In genomic region chr7:109781087-109781469, GRCm38 (mm10) we compare ENCODE assay signal across 10 mouse cellular contexts. TPM values are rescaled to one million over a fixed set of nuclear protein-coding genes. Genes with fewer than 3 reads are reported as not detected.
A peak's percentile ranks its signal among the peaks of the same experiment; 100 is the strongest.
DNase-seq lines count a peak whose midpoint lies in the region; ATAC-seq and TF ChIP-seq lines count a peak whose summit lies in the region.
"Had no signal": no experiment of that assay in that cellular context is flagged by ENCODE, and none has a peak within 500 bp of the region (broad histone marks: within the 10 kb centered on the region; RNA-seq: fewer than 3 reads in every experiment).

No protein-coding gene starts in this region.

- TF ChIP-seq POLR2A in small intestine, adult 2 months (IDR thresholded peaks at IDR 0.05; ENCODE audit: low read depth, low read length), result no peak

- no peaks in the 10 kb centered on the region for H3K9me3 ChIP-seq in heart, embryonic 13.5 days
- peaks cover 9% of the 10 kb centered on the region for H3K9me3 ChIP-seq in G1E (replicated peaks)
- no peaks in the 10 kb centered on the region for H3K9me3 ChIP-seq in forebrain, embryonic 11.5 days (ENCODE audit: control insufficient read depth, low read length)

- H3K27ac ChIP-seq in heart, embryonic 13.5 days (replicated peaks), result no peak overlapping the region
- no peak overlapping the region for H3K27ac ChIP-seq in forebrain, embryonic 11.5 days (ENCODE audit: low read depth, low read length)
- no peak overlapping the region for H3K27ac ChIP-seq in small intestine, adult 2 months (ENCODE audit: insufficient read depth, low read depth, low read length)
- H3K27ac ChIP-seq: macrophage had no signal

- no peak for DNase-seq in heart, postnatal 4 days
- DNase-seq in G1E (ENCODE audit: low spot score) (no peak), liver (peak; percentile 72), MN1 (ENCODE audit: low spot score) (no peak)
- no peak for DNase-seq in forebrain, embryonic 11.5 days (ENCODE audit: low spot score)
- no peak for DNase-seq in ovary, postnatal 10 days (ENCODE audit: low spot score)

- H3K36me3 ChIP-seq in heart, embryonic 13.5 days, result no peaks in the 10 kb centered on the region
- H3K36me3 ChIP-seq in G1E (replicated peaks), result no peaks in the 10 kb centered on the region
- no peaks in the 10 kb centered on the region for H3K36me3 ChIP-seq in forebrain, embryonic 11.5 days (ENCODE audit: control insufficient read depth, insufficient read depth, low read length)
- no peaks in the 10 kb centered on the region for H3K36me3 ChIP-seq in small intestine, adult 2 months (ENCODE audit: control insufficient read depth, insufficient read depth, low read length)

- H3K27me3 ChIP-seq in heart, embryonic 13.5 days (replicated peaks), result peaks cover 73% of the 10 kb centered on the region
- peaks cover 16% of the 10 kb centered on the region for H3K27me3 ChIP-seq in G1E (ENCODE audit: insufficient read depth, low read length)
- peaks cover 39% of the 10 kb centered on the region for H3K27me3 ChIP-seq in forebrain, embryonic 11.5 days (ENCODE audit: control insufficient read depth, insufficient read depth, low read length)
- peaks cover 22% of the 10 kb centered on the region for H3K27me3 ChIP-seq in small intestine, adult 2 months (ENCODE audit: control insufficient read depth, insufficient read depth, low read length)

- peak overlapping the region; percentile 95 for H3K4me2 ChIP-seq in heart, embryonic 13.5 days
- peak overlapping the region; percentile 95 for H3K4me2 ChIP-seq in forebrain, embryonic 11.5 days (ENCODE audit: low read depth, low read length, severe bottlenecking)

- peak overlapping the region; percentile 62 for H3K9ac ChIP-seq in heart, embryonic 13.5 days
- peak overlapping the region; percentile 43 for H3K9ac ChIP-seq in forebrain, embryonic 11.5 days (ENCODE audit: low read length)

- peaks cover 22% of the 10 kb centered on the region for H3K4me1 ChIP-seq in heart, embryonic 13.5 days
- peaks cover 18% of the 10 kb centered on the region for H3K4me1 ChIP-seq in G1E (ENCODE audit: insufficient read depth, low read depth, low read length)
- H3K4me1 ChIP-seq in forebrain, embryonic 11.5 days (replicated peaks; ENCODE audit: control insufficient read depth, insufficient read depth, low read length), result peaks cover 4% of the 10 kb centered on the region; the same call in 1 of the 2 replicates
- H3K4me1 ChIP-seq in small intestine, adult 2 months (ENCODE audit: control insufficient read depth, insufficient read depth, insufficient read length, low read length), result peaks cover 9% of the 10 kb centered on the region

- ATAC-seq in heart, embryonic 13.5 days (ENCODE audit: extremely low read depth, insufficient number of reproducible peaks, low FRiP score, low TSS enrichment), result peak; percentile 59; the same call in 1 of the 2 replicates
- ATAC-seq in G1E (ENCODE audit: extremely low read depth, insufficient number of reproducible peaks, low FRiP score, poor library complexity, severe bottlenecking), result no peak
- ATAC-seq in forebrain, embryonic 11.5 days (replicated peaks; ENCODE audit: low FRiP score), result no peak; the same call in 1 of the 2 replicates

- H3K4me3 ChIP-seq in heart, embryonic 13.5 days, result peak overlapping the region; percentile 58
- peak overlapping the region; percentile 65; the same call in 1 of the 2 replicates for H3K4me3 ChIP-seq in G1E (ENCODE audit: low read depth, low read length)
- peak overlapping the region; percentile 44 for H3K4me3 ChIP-seq in forebrain, embryonic 11.5 days (ENCODE audit: low read depth, low read length)
- H3K4me3 ChIP-seq in small intestine, adult 2 months (ENCODE audit: low read depth, low read length), result peak overlapping the region; percentile 54

- WGBS in heart, embryonic 13.5 days, result under 1% methylated on average over 24 of the region's 24 CpGs
- WGBS in forebrain, embryonic 11.5 days, result 1% methylated on average over 24 of the region's 24 CpGs
- WGBS in small intestine, adult 2 months, result under 1% methylated on average over 24 of the region's 24 CpGs

- TF ChIP-seq CTCF in G1E (IDR thresholded peaks at IDR 0.05; ENCODE audit: low read depth, low read length), result no peak
- TF ChIP-seq CTCF in small intestine, adult 2 months (IDR thresholded peaks at IDR 0.05; ENCODE audit: extremely low read depth, insufficient read length, insufficient replicate concordance, low read depth, low read length), result no peak

RNA-seq across cellular contexts. Expression of gene Nrip3, which starts 0.7 kb away (rescaled TPM):
- polyA plus RNA-seq in heart, embryonic 13.5 days (2015; fragmentation: Nextera tagmentation; extraction: Ambion mirVana), result 0.33 and 0.46 TPM in 2 replicates
- total RNA-seq in heart, postnatal 4 days (2021), result under 1 TPM; 0.54 to 0.55 TPM
- total RNA-seq in G1E (2014; fragmentation: Nextera tagmentation) (not detected in 2 replicates), G1E (2017) (0.52 and 0.55 TPM in 2 replicates)
- polyA plus RNA-seq in G1E (2012), result not detected in 2 replicates
- polyA plus RNA-seq in forebrain, embryonic 11.5 days (2014; fragmentation: Nextera tagmentation; extraction: Ambion mirVana), result 0.83 and 0.87 TPM in 2 replicates
- 0.04 and 1.1 TPM in 2 replicates for polyA plus RNA-seq in small intestine, adult 2 months (2012; rRNA removed)
- total RNA-seq: MEL had no signal
- polyA plus RNA-seq: macrophage had no signal

RNA-seq across cellular contexts. Expression of gene Tmem9b, which starts 28.4 kb away (rescaled TPM):
- polyA plus RNA-seq in heart, embryonic 13.5 days (2015; fragmentation: Nextera tagmentation; extraction: Ambion mirVana), result 53.9 and 56.6 TPM in 2 replicates
- total RNA-seq in heart, postnatal 4 days (2021), result 10 to 100 TPM; 33.8 to 35.8 TPM
- 70.7 and 77.9 TPM in 2 replicates for total RNA-seq in G1E (2014; fragmentation: Nextera tagmentation)
- 88.0 and 88.6 TPM in 2 replicates for total RNA-seq in G1E (2017)
- 4.9 and 7.7 TPM in 2 replicates for polyA plus RNA-seq in G1E (2012)
- 45.7 and 47.1 TPM in 2 replicates for polyA plus RNA-seq in forebrain, embryonic 11.5 days (2014; fragmentation: Nextera tagmentation; extraction: Ambion mirVana)
- polyA plus RNA-seq in small intestine, adult 2 months (2012; rRNA removed), result 26.4 and 53.9 TPM in 2 replicates

RNA-seq across cellular contexts. Expression of gene Ascl3, which starts 49.6 kb away (rescaled TPM):
- not detected in 2 replicates for polyA plus RNA-seq in heart, embryonic 13.5 days (2015; fragmentation: Nextera tagmentation; extraction: Ambion mirVana)
- total RNA-seq in heart, postnatal 4 days (2021), result not detected
- total RNA-seq in G1E (2014; fragmentation: Nextera tagmentation) (not detected in 2 replicates), G1E (2017) (not detected in 2 replicates)
- not detected in 2 replicates for polyA plus RNA-seq in G1E (2012)
- 0.28 TPM in 1 of 2 replicates, not detected in the other for polyA plus RNA-seq in forebrain, embryonic 11.5 days (2014; fragmentation: Nextera tagmentation; extraction: Ambion mirVana)
- 0.27 and 1.0 TPM in 2 replicates for polyA plus RNA-seq in small intestine, adult 2 months (2012; rRNA removed)
- total RNA-seq: MEL had no signal
- polyA plus RNA-seq: macrophage had no signal

RNA-seq across cellular contexts. Expression of gene BC051019, which starts 57.4 kb away (rescaled TPM):
- polyA plus RNA-seq in heart, embryonic 13.5 days (2015; fragmentation: Nextera tagmentation; extraction: Ambion mirVana), result 0.09 and 0.12 TPM in 2 replicates
- total RNA-seq in heart, postnatal 4 days (2021), result not detected
- total RNA-seq in G1E (2014; fragmentation: Nextera tagmentation) (not detected in 2 replicates), G1E (2017) (not detected in 2 replicates)
- polyA plus RNA-seq in G1E (2012), result not detected in 2 replicates
- polyA plus RNA-seq in forebrain, embryonic 11.5 days (2014; fragmentation: Nextera tagmentation; extraction: Ambion mirVana), result not detected in 2 replicates
- polyA plus RNA-seq in small intestine, adult 2 months (2012; rRNA removed), result not detected in 2 replicates
- total RNA-seq: MEL had no signal
- polyA plus RNA-seq: macrophage had no signal
